Mouse (Mus musculus): ENCODE data around the gene Clec4n.
"Not testable (repeated sequence)": the region's sequence is repeated elsewhere in the genome, so short reads cannot be mapped to it uniquely, and the experiment has no call there.

- not testable (repeated sequence) for TF ChIP-seq EP300 (IDR thresholded peaks at IDR 0.05; ENCODE audit: insufficient read depth, low read depth, low read length); CTCF (IDR thresholded peaks at IDR 0.05; ENCODE audit: low read depth, low read length)
These were observed 63.9 kb downstream of the Clec4n start for GRCm38 (mm10) chr6:123293509-123293908.

Data from ES-Bruce4 (cell line).